Mouse (Mus musculus) midbrain, postnatal 0 days (tissue): ENCODE results near the gene Podn. TPM values are rescaled to one million over a fixed set of nuclear protein-coding genes. Genes with fewer than 3 reads are reported as not detected.

Source experiments
- ATAC-seq: fragments of 200-750 bp; cut with Nextera tagmentation; 2 replicates; pipeline ENCODE4 v1.8.0; 2017; ENCODE audit warnings: moderate number of reproducible peaks, mild to moderate bottlenecking, moderate TSS enrichment, moderate library complexity; ENCODE audit not compliant: low FRiP score
- DNase-seq: peaks from one replicate; pipeline ENCODE4 v3.0.0-alpha.2; 2015; ENCODE audit warnings: low spot score
- H3K27ac ChIP-seq: fragments of 300-500 bp; sonication (generic); 2 replicates; pipeline ENCODE4 v1.5.1; 2014; ENCODE audit warnings: low read depth, mild to moderate bottlenecking, low read length, mixed read lengths
- H3K27me3 ChIP-seq: fragments of 300-500 bp; sonication (generic); 2 replicates; pipeline ENCODE4 v1.6.1; 2014; ENCODE audit warnings: low read length, control low read depth, mixed read lengths; ENCODE audit not compliant: insufficient read depth
- H3K36me3 ChIP-seq: fragments of 300-500 bp; sonication (generic); 2 replicates; pipeline ENCODE4 v1.6.1; 2014; ENCODE audit warnings: low read length, control low read depth, mixed read lengths; ENCODE audit not compliant: insufficient read depth
- H3K4me1 ChIP-seq: fragments of 300-500 bp; sonication (generic); 2 replicates; pipeline ENCODE4 v1.6.1; 2014; ENCODE audit warnings: mild to moderate bottlenecking, control low read depth, antibody characterized with exemption, low read length, mixed read lengths; ENCODE audit not compliant: insufficient read depth
- H3K4me2 ChIP-seq: fragments of 300-500 bp; sonication (generic); 2 replicates; pipeline ENCODE4 v1.6.1; 2014; ENCODE audit warnings: low read depth, mild to moderate bottlenecking, low read length, mixed read lengths; ENCODE audit not compliant: poor library complexity, severe bottlenecking
- H3K4me3 ChIP-seq: fragments of 300-500 bp; sonication (generic); 2 replicates; pipeline ENCODE4 v1.5.1; 2014; ENCODE audit warnings: low read depth, mild to moderate bottlenecking, low read length, moderate library complexity
- H3K9ac ChIP-seq: fragments of 300-500 bp; sonication (generic); replicated peaks from 2 replicates; pipeline ENCODE4 v1.6.1; 2014; ENCODE audit warnings: mild to moderate bottlenecking, low read length, moderate library complexity, mixed read lengths; ENCODE audit not compliant: poor library complexity, severe bottlenecking
- H3K9me3 ChIP-seq: fragments of 300-500 bp; sonication (generic); 2 replicates; pipeline ENCODE4 v1.6.1; 2016; ENCODE audit warnings: low read length, control low read depth
- CTCF ChIP-seq: IDR thresholded peaks from 2 replicates; pipeline ENCODE4 v1.5.1; 2016; ENCODE audit warnings: antibody characterized with exemption, mild to moderate bottlenecking
- WGBS: fragments of 180-500 bp; shearing (Covaris S2); extraction: QIAGEN DNeasy Blood & Tissue Kit; methylation state at CpG from one replicate; pipeline ENCODE4 v1.1.7; 2014; 5-methylcytosine and 5-hydroxymethylcytosine counted together
- microRNA-seq: library from miRNA; unstranded; fragments of <30 nt; microRNA quantifications from one replicate; pipeline ENCODE4, GENCODE M21; 2016; ENCODE audit warnings: borderline number of aligned reads
- polyA plus RNA-seq: library from polyadenylated mRNA; unstranded; fragments of >200 nt; fragmentation: Nextera tagmentation; extraction: Ambion mirVana; gene quantifications from 2 replicates; pipeline ENCODE4 v1.2.1, GENCODE M21; 2015
- total RNA-seq: library from RNA; depleted of rRNA; stranded (reverse); fragments of >200 nt; gene quantifications from 2 replicates; pipeline ENCODE4 v1.2.3, GENCODE M21; 2014; rRNA removed

Gene Podn
- total and polyA plus RNA-seq, 2 experiments from 2014 or later, result 1.5 to 5.7 TPM

- ATAC-seq (no peak), DNase-seq (no peak)
- Histone ChIP-seq H3K4me3 (no peak within 1 kb of the TSS), H3K4me2 (no peak within 1 kb of the TSS), H3K4me1 (no peaks in the 10 kb centered on the region), H3K36me3 (no peaks in the 10 kb centered on the region), H3K27ac (no peak within 1 kb of the TSS), H3K27me3 (no peaks in the 10 kb centered on the region), H3K9ac (no peak within 1 kb of the TSS), H3K9me3 (no peaks in the 10 kb centered on the region)
- WGBS, result 70% methylated on average over 16 of the region's 16 CpGs
- TF ChIP-seq CTCF, result no peak
Measured at GRCm38 (mm10) chr4:107967966-107968682, 128.1 kb downstream of the Podn start, which contains the start of gene Slc1a7. Slc1a7 (plus strand) TSS chr4:107968332.

GRCm38 (mm10) chr4:107966416-107967109 lies 129.7 kb downstream of the Podn start:
- no peak overlapping the region for H3K4me3 ChIP-seq
- DNase-seq (no peak), ATAC-seq (no peak)
- H3K27ac ChIP-seq, result no peak overlapping the region
- 57% methylated on average over 5 of the region's 5 CpGs for WGBS
- H3K4me2 ChIP-seq, result no peak overlapping the region
- no peaks in the 10 kb centered on the region for H3K36me3 ChIP-seq
- no peak for TF ChIP-seq CTCF
- H3K4me1 ChIP-seq, result no peaks in the 10 kb centered on the region
- no peak overlapping the region for H3K9ac ChIP-seq
- H3K9me3 ChIP-seq, result no peaks in the 10 kb centered on the region
- H3K27me3 ChIP-seq, result no peaks in the 10 kb centered on the region

Small RNA genes within 50 kb of the gene (microRNA-seq; reads per million reads assigned to microRNA genes)
- gene Mir6397, result not detected

Other genes with a start within 250 kb of the Podn start
- 44.5 and 45.3 TPM in 2 replicates for gene Magoh, start 216.7 kb downstream of the Podn start, total RNA-seq
- gene Magoh, start 216.7 kb downstream of the Podn start, polyA plus RNA-seq, result 117 and 124 TPM in 2 replicates
- gene 0610037L13Rik, start 206.6 kb downstream of the Podn start, total RNA-seq, result 40.5 and 55.5 TPM in 2 replicates
- gene 0610037L13Rik, start 206.6 kb downstream of the Podn start, polyA plus RNA-seq, result 94.7 and 103 TPM in 2 replicates
- gene Cpt2, start 172.8 kb downstream of the Podn start, total RNA-seq, result 9.3 and 12.3 TPM in 2 replicates
- gene Cpt2, start 172.8 kb downstream of the Podn start, polyA plus RNA-seq, result 10.2 and 12.1 TPM in 2 replicates
- gene Slc1a7, start 128.1 kb downstream of the Podn start, total RNA-seq, result not detected in 2 replicates
- 0.10 and 0.16 TPM in 2 replicates for gene Slc1a7, start 128.1 kb downstream of the Podn start, polyA plus RNA-seq
- 103 and 133 TPM in 2 replicates for gene Scp2, start 48.6 kb upstream of the Podn start, total RNA-seq
- gene Scp2, start 48.6 kb upstream of the Podn start, polyA plus RNA-seq, result 202 and 220 TPM in 2 replicates
- 12.1 and 32.1 TPM in 2 replicates for gene Echdc2, start 69.0 kb upstream of the Podn start, total RNA-seq
- 9.8 and 10.6 TPM in 2 replicates for gene Echdc2, start 69.0 kb upstream of the Podn start, polyA plus RNA-seq
- gene Zyg11a, start 121.6 kb upstream of the Podn start, total RNA-seq, result 0.47 TPM in 1 of 2 replicates, not detected in the other
- gene Zyg11a, start 121.6 kb upstream of the Podn start, polyA plus RNA-seq, result 0.09 TPM in 1 of 2 replicates, not detected in the other
- 131 and 162 TPM in 2 replicates for gene Zyg11b, start 204.7 kb upstream of the Podn start, total RNA-seq
- 22.3 and 26.0 TPM in 2 replicates for gene Zyg11b, start 204.7 kb upstream of the Podn start, polyA plus RNA-seq
- gene Coa7, start 231.7 kb upstream of the Podn start, total RNA-seq, result 16.8 and 59.5 TPM in 2 replicates
- 59.6 and 63.2 TPM in 2 replicates for gene Coa7, start 231.7 kb upstream of the Podn start, polyA plus RNA-seq